In the genomic region with DNA sequence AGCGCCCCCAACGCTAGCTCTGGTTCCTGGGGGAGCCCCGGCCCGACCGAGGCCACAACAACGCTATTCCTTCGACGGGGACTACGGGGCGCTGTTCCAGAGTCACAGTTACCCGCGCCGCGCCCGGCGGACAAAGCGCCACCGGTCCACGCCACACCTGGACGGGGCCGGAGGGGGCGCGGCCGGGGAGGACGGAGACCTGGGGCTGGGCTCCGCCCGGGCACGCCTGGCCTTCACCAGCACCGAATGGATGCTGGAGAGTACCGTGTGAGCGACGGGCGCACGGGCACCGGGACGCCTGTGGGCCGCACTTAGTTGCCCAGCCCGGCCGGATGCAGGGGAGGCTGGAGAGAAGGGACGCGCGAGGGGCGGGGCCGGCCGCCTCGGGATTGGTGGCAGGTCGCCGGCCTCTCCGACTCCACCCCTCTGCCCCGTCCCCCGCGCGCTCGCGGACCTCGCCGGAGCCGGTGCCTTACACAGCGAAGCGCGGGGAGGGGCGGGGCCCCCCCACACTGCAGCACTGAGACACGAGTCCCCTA, we compare ENCODE assay signal across 9 mouse cellular contexts. TPM values are rescaled to one million over a fixed set of nuclear protein-coding genes. Genes with fewer than 3 reads are reported as not detected.
DNase-seq lines count a peak whose midpoint lies in the region; ATAC-seq lines count a peak whose summit lies in the region.
"Had no signal": no experiment of that assay in that cellular context is flagged by ENCODE, and none has a peak within 500 bp of the region (broad histone marks: within the 10 kb centered on the region; RNA-seq: fewer than 3 reads in every experiment).

No protein-coding gene starts in this region.

- no peak overlapping the region for H3K27ac ChIP-seq in forebrain, embryonic 12.5 days
- no peak overlapping the region for H3K27ac ChIP-seq in hindbrain, embryonic 16.5 days (ENCODE audit: low read depth, low read length)
- H3K27ac ChIP-seq in liver, embryonic 11.5 days (ENCODE audit: low read depth, low read length), result no peak overlapping the region
- H3K27ac ChIP-seq in midbrain, embryonic 16.5 days (ENCODE audit: low read length), result no peak overlapping the region

- no peaks in the 10 kb centered on the region for H3K9me3 ChIP-seq in forebrain, embryonic 12.5 days
- H3K9me3 ChIP-seq in hindbrain, embryonic 16.5 days (ENCODE audit: control insufficient read depth, low read length), result no peaks in the 10 kb centered on the region
- no peaks in the 10 kb centered on the region for H3K9me3 ChIP-seq in liver, embryonic 11.5 days (ENCODE audit: control insufficient read depth, low read length)
- no peaks in the 10 kb centered on the region for H3K9me3 ChIP-seq in midbrain, embryonic 16.5 days (replicated peaks; ENCODE audit: control insufficient read depth, low read length, poor library complexity, severe bottlenecking)

- peaks cover 33% of the 10 kb centered on the region for H3K27me3 ChIP-seq in forebrain, embryonic 12.5 days
- no peaks in the 10 kb centered on the region; the same call in 1 of the 2 replicates for H3K27me3 ChIP-seq in hindbrain, embryonic 16.5 days (replicated peaks; ENCODE audit: control insufficient read depth, insufficient read depth, low read length)
- H3K27me3 ChIP-seq in liver, embryonic 11.5 days (replicated peaks; ENCODE audit: control insufficient read depth, insufficient read depth, low read length), result peaks cover 16% of the 10 kb centered on the region
- no peaks in the 10 kb centered on the region for H3K27me3 ChIP-seq in midbrain, embryonic 16.5 days (ENCODE audit: control insufficient read depth, insufficient read depth, low read depth, low read length)

- H3K9ac ChIP-seq in forebrain, embryonic 12.5 days, result peak overlapping the region; percentile 59
- H3K9ac ChIP-seq in hindbrain, embryonic 16.5 days (ENCODE audit: low read depth, low read length), result peak overlapping the region; percentile 55
- peak overlapping the region; percentile 57 for H3K9ac ChIP-seq in liver, embryonic 11.5 days (ENCODE audit: low read depth, low read length)
- H3K9ac ChIP-seq in midbrain, embryonic 16.5 days (ENCODE audit: low read depth, low read length), result peak overlapping the region; percentile 21; the same call in 1 of the 2 replicates

- H3K4me2 ChIP-seq in forebrain, embryonic 12.5 days, result peak overlapping the region; percentile 81
- H3K4me2 ChIP-seq in hindbrain, embryonic 16.5 days (ENCODE audit: low read length), result peak overlapping the region; percentile 52
- H3K4me2 ChIP-seq in liver, embryonic 11.5 days, result peak overlapping the region; percentile 94
- peak overlapping the region; percentile 46 for H3K4me2 ChIP-seq in midbrain, embryonic 16.5 days (ENCODE audit: low read length)

- WGBS in forebrain, embryonic 12.5 days, result under 1% methylated on average over 56 of the region's 63 CpGs
- 3% methylated on average over 45 of the region's 63 CpGs for WGBS in hindbrain, embryonic 16.5 days
- 2% methylated on average over 54 of the region's 63 CpGs for WGBS in liver, embryonic 11.5 days
- 3% methylated on average over 62 of the region's 63 CpGs for WGBS in midbrain, embryonic 16.5 days

- H3K36me3 ChIP-seq in forebrain, embryonic 12.5 days (replicated peaks), result peaks cover 11% of the 10 kb centered on the region
- H3K36me3 ChIP-seq in hindbrain, embryonic 16.5 days (ENCODE audit: control insufficient read depth, insufficient read depth, low read length), result peaks cover 18% of the 10 kb centered on the region
- H3K36me3 ChIP-seq in liver, embryonic 11.5 days (ENCODE audit: control insufficient read depth, insufficient read depth, low read length), result no peaks in the 10 kb centered on the region
- peaks cover 19% of the 10 kb centered on the region for H3K36me3 ChIP-seq in midbrain, embryonic 16.5 days (ENCODE audit: control insufficient read depth, insufficient read depth, low read length)

- ATAC-seq in forebrain, embryonic 12.5 days (ENCODE audit: low FRiP score), result peak; percentile 82
- 0 out of 2 replicates have a peak, but pooled peaks have one; percentile 12 for ATAC-seq in hindbrain, embryonic 16.5 days
- ATAC-seq in liver, embryonic 11.5 days (replicated peaks; ENCODE audit: low FRiP score), result peak; percentile 76
- ATAC-seq in midbrain, embryonic 16.5 days, result no peak

- H3K4me3 ChIP-seq in forebrain, embryonic 12.5 days (replicated peaks), result peak overlapping the region; percentile 50
- peak overlapping the region; percentile 36 for H3K4me3 ChIP-seq in hindbrain, embryonic 16.5 days (ENCODE audit: low read length)
- peak overlapping the region; percentile 60 for H3K4me3 ChIP-seq in liver, embryonic 11.5 days (ENCODE audit: low read depth, low read length)
- peak overlapping the region; percentile 26 for H3K4me3 ChIP-seq in midbrain, embryonic 16.5 days (ENCODE audit: low read depth, low read length)

- H3K4me1 ChIP-seq in forebrain, embryonic 12.5 days, result peaks cover 27% of the 10 kb centered on the region
- peaks cover 21% of the 10 kb centered on the region for H3K4me1 ChIP-seq in hindbrain, embryonic 16.5 days (ENCODE audit: control insufficient read depth, insufficient read depth, low read depth, low read length)
- H3K4me1 ChIP-seq in liver, embryonic 11.5 days (replicated peaks; ENCODE audit: control insufficient read depth, insufficient read depth, low read length), result peaks cover 12% of the 10 kb centered on the region
- H3K4me1 ChIP-seq in midbrain, embryonic 16.5 days (ENCODE audit: control insufficient read depth, insufficient read depth, low read length), result peaks cover 8% of the 10 kb centered on the region

- DNase-seq in urinary bladder, adult 18-20 months (ENCODE audit: low spot score in 2 of 2), result peak; percentile 15 to 29
- DNase-seq in urinary bladder, postnatal 10 days (ENCODE audit: low spot score), result no peak
- DNase-seq in liver, embryonic 11.5 days (ENCODE audit: low spot score), result peak; percentile 77
- DNase-seq in left cerebral cortex, adult 8-10 months (ENCODE audit: low spot score in 2 of 2), result no peak
- no peak for DNase-seq in layer of hippocampus, adult 9-11 months

RNA-seq across cellular contexts. Expression of a gene that starts 15.5 kb away (rescaled TPM):
- polyA plus RNA-seq in forebrain, embryonic 12.5 days (2016; fragmentation: Nextera tagmentation; extraction: Ambion mirVana), result 6.7 and 8.8 TPM in 2 replicates
- 15.1 and 17.3 TPM in 2 replicates for polyA plus RNA-seq in hindbrain, embryonic 16.5 days (2015; fragmentation: Nextera tagmentation; extraction: Ambion mirVana)
- polyA plus RNA-seq in liver, embryonic 11.5 days (2014; fragmentation: Nextera tagmentation; extraction: Ambion mirVana), result 1.7 TPM in 2 replicates
- 13.9 and 15.0 TPM in 2 replicates for polyA plus RNA-seq in midbrain, embryonic 16.5 days (2015; fragmentation: Nextera tagmentation; extraction: Ambion mirVana)
- total RNA-seq in left cerebral cortex, adult 8-10 months (2022), result 10 to 100 TPM; 77.6 to 83.2 (median 81.1) TPM

RNA-seq across cellular contexts. Expression of a gene that starts 30.0 kb away (rescaled TPM):
- 3.4 and 4.5 TPM in 2 replicates for polyA plus RNA-seq in forebrain, embryonic 12.5 days (2016; fragmentation: Nextera tagmentation; extraction: Ambion mirVana)
- 2.5 and 3.8 TPM in 2 replicates for polyA plus RNA-seq in hindbrain, embryonic 16.5 days (2015; fragmentation: Nextera tagmentation; extraction: Ambion mirVana)
- 49.4 and 49.7 TPM in 2 replicates for polyA plus RNA-seq in liver, embryonic 11.5 days (2014; fragmentation: Nextera tagmentation; extraction: Ambion mirVana)
- 2.8 and 3.5 TPM in 2 replicates for polyA plus RNA-seq in midbrain, embryonic 16.5 days (2015; fragmentation: Nextera tagmentation; extraction: Ambion mirVana)
- total RNA-seq in left cerebral cortex, adult 8-10 months (2022), result 1 to 10 TPM in 2 of 4 experiments, under 1 TPM in 2; 0.38 to 5.7 (median 1.9) TPM

RNA-seq across cellular contexts. Expression of a gene that starts 43.0 kb away (rescaled TPM):
- not detected in 2 replicates for polyA plus RNA-seq in forebrain, embryonic 12.5 days (2016; fragmentation: Nextera tagmentation; extraction: Ambion mirVana)
- polyA plus RNA-seq in hindbrain, embryonic 16.5 days (2015; fragmentation: Nextera tagmentation; extraction: Ambion mirVana), result not detected in 2 replicates
- polyA plus RNA-seq in liver, embryonic 11.5 days (2014; fragmentation: Nextera tagmentation; extraction: Ambion mirVana), result not detected in 2 replicates
- polyA plus RNA-seq in midbrain, embryonic 16.5 days (2015; fragmentation: Nextera tagmentation; extraction: Ambion mirVana), result not detected in 2 replicates
- not detected for total RNA-seq in left cerebral cortex, adult 8-10 months (2022)
- total RNA-seq: adrenal gland, postnatal 4 days had no signal

RNA-seq across cellular contexts. Expression of a gene that starts 55.4 kb away (rescaled TPM):
- not detected in 2 replicates for polyA plus RNA-seq in forebrain, embryonic 12.5 days (2016; fragmentation: Nextera tagmentation; extraction: Ambion mirVana)
- not detected in 2 replicates for polyA plus RNA-seq in hindbrain, embryonic 16.5 days (2015; fragmentation: Nextera tagmentation; extraction: Ambion mirVana)
- polyA plus RNA-seq in liver, embryonic 11.5 days (2014; fragmentation: Nextera tagmentation; extraction: Ambion mirVana), result not detected in 2 replicates
- not detected in 2 replicates for polyA plus RNA-seq in midbrain, embryonic 16.5 days (2015; fragmentation: Nextera tagmentation; extraction: Ambion mirVana)
- total RNA-seq in left cerebral cortex, adult 8-10 months (2022), result not detected
- total RNA-seq: adrenal gland, postnatal 4 days had no signal

Comparison
In these comparisons a context has a peak if more than half of its experiments do, and no peak if none do; other contexts are left out.
1. DNase-seq: peak in urinary bladder, adult 18-20 months (2 of 2) and liver, embryonic 11.5 days (single experiment); none in urinary bladder, postnatal 10 days (single experiment), left cerebral cortex, adult 8-10 months (0 of 2) and layer of hippocampus, adult 9-11 months (single experiment).
2. Peak in every context shown above with its lines, with median percentiles within 50 percentile points of each other: H3K4me2 ChIP-seq, H3K4me3 ChIP-seq and H3K9ac ChIP-seq.